Mouse (Mus musculus) ES-E14 (cell line): ENCODE measurements around the gene Dnajc22.

Experiments used
- CHD2 ChIP-seq: IDR thresholded peaks from 2 replicates; pipeline ENCODE4 v1.6.1; 2014; ENCODE audit warnings: mild to moderate bottlenecking, low read depth, low read length, inconsistent platforms
- HCFC1 ChIP-seq: IDR thresholded peaks from 2 replicates; pipeline ENCODE4 v1.6.1; 2012; ENCODE audit warnings: low read length, inconsistent platforms, borderline replicate concordance; ENCODE audit not compliant: insufficient read depth
- MAFK ChIP-seq: IDR thresholded peaks from 2 replicates; pipeline ENCODE4 v1.6.1; 2014; ENCODE audit warnings: mild to moderate bottlenecking, low read depth, low read length, inconsistent platforms; ENCODE audit not compliant: insufficient read depth
- ZC3H11A ChIP-seq: IDR thresholded peaks from 2 replicates; pipeline ENCODE4 v1.6.1; 2012; ENCODE audit warnings: low read depth, mild to moderate bottlenecking, inconsistent platforms, low read length, borderline replicate concordance
- ZNF384 ChIP-seq: IDR thresholded peaks from 2 replicates; pipeline ENCODE4 v1.6.1; 2012; ENCODE audit warnings: low read depth, low read length, inconsistent platforms

DNA sequence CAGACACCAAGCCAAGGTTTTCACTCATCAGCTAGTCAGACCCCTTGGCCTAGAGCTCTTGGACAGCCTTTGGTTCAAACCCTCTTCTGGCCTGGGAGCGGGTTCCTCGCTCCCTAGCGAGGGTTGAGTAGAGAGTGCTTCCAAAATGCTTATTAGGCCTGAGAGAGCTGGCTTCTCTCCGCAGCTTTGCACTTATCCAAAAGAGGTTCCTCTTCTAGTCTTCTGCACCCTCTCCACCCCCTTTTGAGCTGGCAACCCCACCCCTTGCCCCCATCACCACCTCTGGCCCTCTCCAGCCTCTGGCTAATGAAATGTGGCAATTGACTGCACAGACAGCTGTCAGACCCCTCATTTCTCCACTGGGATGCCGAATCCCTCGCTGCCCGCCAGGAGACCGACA lies at the start of gene Dnajc22:
- TF ChIP-seq MAFK = no peak
- no peak for TF ChIP-seq HCFC1
- no peak for TF ChIP-seq ZNF384
- TF ChIP-seq CHD2 = no peak
- TF ChIP-seq ZC3H11A = no peak
